Mouse (Mus musculus): Measurements from ENCODE around the gene Wnt3a.

DNA sequence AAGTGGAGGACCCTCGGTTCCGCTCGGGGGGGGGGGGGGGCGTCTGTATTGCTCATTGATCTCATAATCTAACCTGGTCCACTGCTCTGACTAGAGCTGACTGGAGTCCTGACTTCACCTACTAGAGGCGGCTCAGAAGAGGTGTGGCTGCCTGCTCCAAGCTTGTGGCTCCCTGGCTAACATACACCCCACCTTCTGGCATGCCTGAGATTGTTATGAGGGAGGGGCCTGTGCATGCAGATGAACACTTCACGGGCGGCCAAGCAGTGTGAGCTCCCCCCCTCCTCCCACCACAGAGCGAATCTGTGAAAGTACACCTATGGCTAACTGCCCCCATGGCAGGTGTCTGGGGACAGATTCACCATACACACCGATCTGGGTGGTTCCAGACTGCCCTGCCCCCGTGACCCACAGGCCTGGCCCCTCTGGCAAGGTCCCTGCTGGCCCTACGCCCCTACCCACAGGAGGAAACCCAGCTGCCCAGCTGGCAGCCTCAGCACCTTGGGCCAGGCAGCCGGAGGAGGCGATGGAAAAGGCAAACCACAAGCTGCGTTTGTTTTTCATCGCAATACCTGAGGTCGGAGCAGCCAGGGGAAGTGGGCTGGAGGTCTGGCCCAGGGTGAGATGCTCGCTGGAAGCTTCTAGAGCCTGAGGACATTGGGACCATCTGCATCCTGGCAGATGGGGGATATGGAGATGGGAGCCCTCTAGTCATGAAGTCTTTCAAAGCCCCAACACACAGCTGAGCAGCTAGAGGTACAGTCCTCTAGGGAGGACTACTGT is 22.7 kb upstream of the Wnt3a start:
- TF ChIP-seq SRF (IDR thresholded peaks at IDR 0.05; ENCODE audit: control insufficient read depth, insufficient read length, low read depth) (no peak), POLR2A (IDR thresholded peaks at IDR 0.05; ENCODE audit: insufficient read length, low read depth) (no peak), E2F4 (IDR thresholded peaks at IDR 0.05; ENCODE audit: insufficient read depth) (no peak), MAX (IDR thresholded peaks at IDR 0.05; ENCODE audit: low read depth) (no peak), USF1 (IDR thresholded peaks at IDR 0.05; ENCODE audit: low read depth) (no peak), TCF12 (IDR thresholded peaks at IDR 0.05; ENCODE audit: insufficient read depth, poor library complexity, severe bottlenecking) (peak; percentile 66), MYOD1 (IDR thresholded peaks at IDR 0.05; ENCODE audit: control insufficient read depth in 1 of 3, insufficient read length in 2 of 3, low read depth in 2 of 3) (peak in 2 of 3 experiments; percentile 78 to 86), MYOG (IDR thresholded peaks at IDR 0.05; ENCODE audit: control insufficient read depth in 1 of 3, insufficient read depth in 1 of 3, insufficient read length in 2 of 3, low read depth in 2 of 3) (peak; percentile 21 to 95 (median 92)), TCF3 (IDR thresholded peaks at IDR 0.05; ENCODE audit: insufficient read length, low read depth) (peak; percentile 73)
